Mouse (Mus musculus) layer of hippocampus, adult 9-11 months (tissue): ENCODE data around the gene Psmd12.
"Not testable (repeated sequence)": the region's sequence is repeated elsewhere in the genome, so short reads cannot be mapped to it uniquely, and the experiment has no call there.

Source experiments
- DNase-seq: peaks from one replicate; pipeline ENCODE4 v3.0.0; 2022

The Psmd12 gene

DNA sequence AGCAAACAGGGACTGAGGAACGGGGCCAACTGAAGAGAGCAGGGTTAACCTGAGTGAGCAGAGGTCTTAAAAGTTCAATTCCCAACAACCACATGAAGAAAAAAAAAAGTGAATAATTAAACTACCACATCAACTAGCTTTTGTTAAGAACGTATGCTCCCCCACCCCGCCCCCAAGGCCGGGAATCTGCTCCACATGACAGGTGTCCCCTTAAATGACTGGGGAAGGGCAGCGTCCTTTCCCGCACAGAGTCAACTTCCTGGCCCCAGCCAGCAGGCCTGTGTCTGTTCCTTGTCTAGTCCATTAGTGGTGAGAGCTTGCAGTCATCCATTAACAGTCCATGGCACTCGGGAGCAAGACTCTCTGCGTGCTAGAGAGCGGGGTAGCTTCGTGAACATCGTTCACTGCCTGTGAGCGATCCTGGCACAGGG lies 16.0 kb upstream of the Psmd12 start:
- no peak for DNase-seq

DNA sequence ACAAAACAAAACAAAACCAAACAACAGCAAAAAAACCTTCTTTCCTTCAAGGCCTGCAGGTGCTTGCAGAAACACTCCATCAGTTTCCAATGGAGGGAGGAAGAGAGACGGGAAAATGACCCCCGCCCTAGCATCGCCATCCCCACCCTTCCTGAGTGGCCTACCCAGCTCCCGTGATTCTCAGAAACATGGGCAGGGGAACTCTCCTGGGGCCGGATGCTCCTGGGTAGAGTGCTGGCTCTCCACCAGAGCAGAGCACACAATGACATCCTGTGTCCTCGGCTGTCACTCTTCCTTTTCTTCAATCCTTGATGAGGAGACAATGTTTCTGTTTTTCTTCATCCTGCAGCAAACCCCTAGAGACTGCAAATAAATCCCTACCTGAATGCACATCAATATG lies 15.1 kb upstream of the Psmd12 start:
- no peak for DNase-seq

DNA sequence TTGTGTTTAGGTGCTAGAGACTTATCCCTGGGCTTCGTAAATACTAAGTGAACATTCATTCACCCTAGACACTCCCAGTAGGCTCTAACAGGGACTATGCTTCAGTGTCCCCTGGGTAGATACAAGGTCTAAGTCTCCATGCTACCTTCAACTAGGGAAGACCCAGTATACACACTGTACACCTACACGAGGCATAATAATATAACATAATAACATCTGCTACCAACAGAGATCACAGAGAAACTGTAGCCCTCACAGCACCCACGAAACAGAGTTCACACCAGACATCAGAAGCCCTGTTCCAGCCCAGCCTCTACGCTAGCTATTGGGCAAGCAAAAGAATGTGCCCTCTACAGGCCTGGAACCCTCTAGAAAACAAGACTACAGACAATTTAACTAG lies 14.2 kb upstream of the Psmd12 start:
- no peak for DNase-seq

DNA sequence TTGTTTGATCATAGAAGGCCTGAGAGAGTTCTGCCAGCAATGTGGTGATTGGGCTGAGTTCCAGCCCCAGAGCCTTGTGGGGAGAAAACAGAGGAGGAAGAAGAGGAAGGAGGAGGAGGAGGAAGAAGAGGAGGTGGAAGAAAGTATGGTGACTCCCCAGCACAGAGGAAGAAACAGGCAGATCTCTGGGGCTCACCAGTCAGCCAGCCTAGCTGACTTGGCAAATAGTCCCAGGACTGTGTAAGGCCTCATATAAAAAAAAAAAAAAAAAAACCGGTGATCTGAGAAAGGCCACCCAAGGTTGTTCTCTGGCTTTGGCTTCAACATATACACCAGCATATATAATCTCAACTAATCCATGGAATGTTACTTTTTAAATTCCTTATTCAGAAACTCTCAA lies 13.3 kb upstream of the Psmd12 start:
- DNase-seq, result no peak

DNA sequence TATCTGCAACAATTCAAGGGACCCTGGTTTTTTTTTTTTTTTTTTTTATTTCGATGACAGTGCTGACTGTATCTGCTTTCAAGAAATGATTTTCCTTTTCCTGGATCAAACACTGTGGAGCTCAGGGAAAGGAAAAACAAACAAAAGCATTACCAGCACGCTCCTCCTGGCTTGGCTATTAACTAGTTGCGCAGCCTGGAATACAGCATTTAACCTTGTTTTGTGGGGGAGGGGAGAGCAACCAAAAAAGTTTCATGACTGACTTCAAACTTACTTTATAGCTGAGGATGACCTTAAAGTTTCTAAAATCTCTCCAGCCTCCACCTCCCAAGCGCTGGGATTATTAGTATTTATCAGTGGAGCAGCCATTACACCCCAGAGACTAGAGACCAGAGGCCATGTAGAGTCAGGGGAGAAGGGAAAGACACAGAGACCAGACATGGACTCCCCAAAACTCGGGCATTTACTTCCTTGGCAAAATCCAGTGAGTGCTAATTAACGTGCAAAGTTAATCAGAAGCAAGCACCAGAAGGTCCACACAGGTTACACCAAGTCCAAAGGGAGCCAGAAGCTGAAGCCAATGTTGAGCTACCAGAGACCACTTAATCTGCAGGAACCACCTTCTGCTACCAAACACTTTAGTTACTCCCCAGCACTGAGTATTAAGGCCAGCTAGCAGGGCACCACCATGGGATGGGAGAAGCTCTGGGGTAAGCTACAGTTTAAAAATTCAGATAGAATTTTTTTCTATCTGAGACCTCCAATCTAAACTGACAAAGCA lies 12.5 kb upstream of the Psmd12 start:
- no peak for DNase-seq

DNA sequence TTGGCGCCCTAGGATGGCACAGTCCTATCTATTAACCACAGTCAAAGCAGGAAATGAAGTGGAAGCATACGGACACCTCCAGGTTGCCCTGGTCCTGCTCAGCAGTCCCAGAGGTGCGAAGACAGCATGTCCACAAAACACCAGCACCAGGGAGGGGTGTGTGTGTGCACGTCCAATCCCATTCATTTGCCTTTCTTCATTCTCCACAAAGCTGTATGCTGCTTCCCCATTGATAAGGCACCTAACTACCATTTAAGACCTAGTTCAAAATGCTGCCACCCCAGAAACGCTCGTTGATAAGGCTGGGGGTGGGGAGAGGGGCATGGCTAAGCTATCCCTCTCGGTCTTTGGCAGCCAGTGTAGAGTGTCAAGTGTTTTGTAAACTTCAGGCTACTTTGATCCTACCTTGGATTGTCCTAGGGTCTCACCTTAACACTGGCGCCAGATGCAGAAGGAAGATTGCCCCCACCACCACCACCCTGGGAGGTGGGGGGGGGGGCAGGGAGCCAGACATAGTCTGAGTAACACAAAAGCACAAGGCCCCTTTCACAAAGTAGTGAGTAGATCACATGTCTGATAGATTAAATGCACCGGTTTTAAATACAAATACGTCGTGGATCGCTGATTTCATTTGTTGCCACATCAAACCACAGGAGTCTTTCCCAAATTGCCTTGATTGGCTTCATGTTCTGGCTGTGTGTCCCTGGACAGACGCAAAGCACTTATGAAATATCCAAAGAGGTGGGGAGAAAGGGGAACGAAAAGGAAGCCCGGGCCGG lies 10.8 kb upstream of the Psmd12 start:
- no peak for DNase-seq

DNA sequence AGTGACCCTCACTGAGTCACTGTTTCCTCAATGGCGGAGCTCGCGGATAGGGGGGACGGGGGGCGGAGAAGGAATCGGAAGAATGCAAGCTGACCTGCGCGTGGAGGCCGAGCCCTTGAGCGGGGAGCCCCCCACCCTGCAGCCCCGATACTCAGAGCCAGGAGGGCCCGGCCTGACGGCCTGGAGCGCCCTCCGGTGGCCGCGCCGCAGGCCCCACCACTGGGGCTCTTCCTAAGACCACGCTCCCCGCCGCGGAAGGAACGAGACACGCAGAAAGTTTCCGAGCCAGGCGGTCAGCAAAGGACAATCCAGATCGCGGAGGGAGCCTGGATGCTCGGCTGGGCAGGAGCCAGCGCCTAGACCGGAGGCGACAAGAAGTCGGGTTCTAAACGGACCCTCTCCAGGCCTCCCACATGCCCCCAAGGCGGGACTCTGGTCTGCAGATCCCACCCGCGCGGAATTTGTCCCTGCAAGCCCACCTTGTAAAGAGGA lies 10.2 kb upstream of the Psmd12 start:
- DNase-seq, result peak; percentile 67

DNA sequence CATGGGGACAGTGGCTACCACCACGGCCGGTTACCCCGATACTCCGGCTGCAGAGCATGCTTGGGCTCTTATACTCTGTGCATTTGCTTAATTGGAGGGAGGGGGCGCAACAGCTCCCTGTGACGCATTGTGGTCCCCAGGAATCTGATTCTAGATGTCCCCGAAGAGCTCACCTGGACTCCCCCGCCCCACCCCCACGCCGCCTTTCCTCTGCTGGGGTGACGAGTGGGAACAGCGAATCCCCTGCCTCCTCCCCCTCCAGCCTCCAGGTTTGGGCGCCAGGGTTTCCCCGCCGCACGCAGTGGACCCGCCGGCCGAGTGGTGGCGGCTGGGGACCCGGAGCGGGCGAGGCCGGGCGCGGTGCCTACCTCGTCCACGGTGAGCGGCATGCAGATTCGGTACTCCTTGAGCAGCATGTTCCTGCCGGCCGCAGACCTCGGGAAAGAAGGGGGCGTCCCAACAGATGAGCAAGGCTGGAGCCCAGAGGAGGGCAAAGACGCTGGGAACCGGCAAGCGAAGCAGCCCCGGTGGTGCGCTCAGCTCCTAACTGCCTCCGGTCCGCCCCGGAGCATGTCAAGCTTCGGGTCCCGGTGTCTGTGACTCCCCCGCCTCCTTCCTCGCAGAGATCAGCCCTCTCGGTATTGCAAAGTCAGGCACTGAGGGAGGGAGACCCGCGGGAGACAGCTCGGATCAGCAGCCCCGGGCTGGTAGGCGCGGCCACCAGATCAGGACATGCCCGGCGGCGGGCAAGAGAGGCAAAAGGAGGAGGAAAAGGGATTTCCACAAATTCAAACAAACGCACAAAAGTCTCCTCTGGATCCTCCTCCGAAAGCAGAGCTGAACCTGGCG lies 9.5 kb upstream of the Psmd12 start:
- DNase-seq, result peak; percentile 28

DNA sequence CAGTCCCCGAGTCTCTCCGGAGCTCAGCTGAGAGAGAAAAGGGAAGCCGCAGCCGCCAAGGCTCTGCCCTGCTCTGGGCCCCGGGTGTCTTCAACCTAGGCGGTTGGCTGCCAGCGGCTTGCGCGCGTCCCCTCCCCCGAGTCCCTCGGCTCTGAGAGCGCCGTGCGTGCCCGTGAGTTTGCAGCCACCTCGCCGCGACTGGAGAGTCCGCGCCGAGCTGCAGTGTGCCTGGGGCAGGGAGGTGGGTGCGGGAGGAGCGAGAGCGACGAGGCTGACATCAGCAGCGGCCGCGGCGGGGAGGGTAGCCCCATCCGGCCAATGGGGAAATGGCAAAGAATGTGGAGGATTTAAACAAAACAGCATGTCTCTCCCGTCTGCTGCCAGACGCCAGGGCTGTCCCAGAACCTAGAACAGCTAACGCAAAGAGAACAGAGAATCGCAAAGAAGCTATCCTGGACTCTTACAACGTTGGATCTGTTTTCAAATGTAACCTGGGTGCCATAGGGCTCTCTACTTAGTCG lies 8.7 kb upstream of the Psmd12 start, which contains the start of gene Pitpnc1:
Pitpnc1 (minus strand) TSS at position 179 of the 521 bp plus-strand sequence.
- peak; percentile 87 for DNase-seq

DNA sequence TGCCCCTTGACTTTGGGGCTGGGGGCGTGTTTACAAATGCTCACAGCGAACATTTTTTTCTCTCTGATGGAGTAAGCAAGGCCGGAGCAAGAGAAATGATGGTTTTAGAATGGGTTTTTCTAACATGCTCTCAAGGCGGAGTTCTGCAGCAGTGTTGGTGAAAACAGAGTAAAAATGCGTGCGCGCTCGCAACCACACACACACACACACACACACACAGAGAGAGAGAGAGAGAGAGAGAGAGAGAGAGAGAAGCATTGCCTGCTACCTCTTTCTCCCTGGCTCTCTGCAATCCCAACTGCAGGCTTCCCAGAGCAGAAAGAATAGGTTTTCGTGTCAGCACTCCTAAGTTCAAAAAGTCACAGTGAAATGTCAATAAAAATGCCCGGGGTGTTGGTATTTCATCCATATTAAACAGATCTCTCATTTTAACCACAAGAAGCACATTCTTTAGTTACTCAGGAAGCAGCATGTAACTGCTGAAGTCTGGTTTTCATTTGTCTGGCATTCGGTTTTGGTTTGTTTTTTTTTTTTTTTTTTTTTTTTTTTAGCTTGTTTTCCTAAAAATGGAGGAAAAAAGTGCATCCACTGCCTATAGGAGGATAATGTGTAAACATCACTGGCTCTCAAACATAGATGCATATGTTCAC lies 8.1 kb upstream of the Psmd12 start:
- DNase-seq, result no peak

DNA sequence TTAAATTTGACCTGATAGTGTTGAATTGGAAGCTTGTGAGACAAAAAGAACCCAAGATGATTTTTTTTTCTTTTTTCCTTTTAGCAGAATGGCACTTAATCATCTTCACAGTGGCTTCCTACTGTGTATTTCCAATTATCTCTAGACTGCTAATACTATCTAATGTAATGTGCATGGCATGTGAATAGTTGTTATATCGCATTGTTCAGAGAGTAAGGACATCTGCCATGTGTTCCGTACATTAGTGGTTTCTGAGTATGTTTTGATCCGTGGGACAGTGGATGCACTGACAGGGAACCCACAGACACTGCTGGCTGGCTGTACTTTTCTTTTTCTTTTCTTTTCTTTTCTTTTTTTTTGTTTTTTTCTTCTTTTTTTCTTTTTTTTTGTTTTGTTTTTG lies 7.0 kb upstream of the Psmd12 start:
- no peak for DNase-seq

DNA sequence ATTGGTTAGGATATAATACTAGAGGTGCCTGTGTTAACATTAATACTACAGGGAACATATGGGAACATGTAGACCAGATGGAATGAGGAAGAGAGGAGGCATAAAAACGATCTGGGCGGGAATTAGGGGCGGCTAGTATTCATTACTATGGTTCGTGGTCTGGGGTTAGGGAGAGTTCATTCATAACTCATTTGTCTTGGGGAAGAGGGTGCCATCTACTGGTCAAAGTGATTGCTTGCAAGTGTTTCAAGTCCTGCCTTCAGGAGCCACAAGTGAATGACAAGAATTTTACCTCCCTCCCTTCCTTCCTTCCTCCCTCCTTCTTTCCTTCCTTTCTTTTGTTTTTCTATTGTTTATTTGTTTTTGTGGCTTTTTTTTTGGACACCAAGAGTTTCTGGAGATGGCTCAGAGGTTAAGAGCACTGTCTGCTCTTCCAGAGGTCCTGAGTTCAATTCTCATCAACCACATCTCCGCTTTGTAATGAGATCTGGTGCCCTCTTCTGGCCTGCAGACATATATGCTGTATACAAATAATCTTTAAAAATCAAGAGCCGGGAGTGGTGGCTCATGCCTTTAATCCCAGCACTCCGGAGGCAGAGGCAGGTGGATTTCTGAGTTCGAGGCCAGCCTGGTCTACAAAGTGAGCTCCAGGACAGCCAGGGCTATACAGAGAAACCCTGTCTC lies 6.0 kb upstream of the Psmd12 start:
- peak; percentile 43 for DNase-seq

DNA sequence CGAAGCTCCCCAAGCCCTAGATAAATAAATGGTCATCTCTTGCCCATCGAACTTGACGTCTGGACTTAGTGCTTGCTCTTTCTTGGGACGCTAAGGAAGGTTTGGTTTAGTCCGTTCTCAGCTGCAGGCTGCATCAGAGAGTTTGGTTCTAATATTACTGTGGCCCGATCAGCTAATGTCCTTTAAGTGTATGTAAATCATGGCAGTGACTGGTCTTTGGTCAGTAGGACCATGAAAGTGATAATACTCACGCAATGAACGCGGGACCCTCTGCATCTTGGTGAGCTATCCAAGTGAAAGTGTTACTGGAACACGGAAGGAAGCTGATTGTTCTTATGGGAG lies 549 bp downstream of the Psmd12 start:
- no peak for DNase-seq

DNA sequence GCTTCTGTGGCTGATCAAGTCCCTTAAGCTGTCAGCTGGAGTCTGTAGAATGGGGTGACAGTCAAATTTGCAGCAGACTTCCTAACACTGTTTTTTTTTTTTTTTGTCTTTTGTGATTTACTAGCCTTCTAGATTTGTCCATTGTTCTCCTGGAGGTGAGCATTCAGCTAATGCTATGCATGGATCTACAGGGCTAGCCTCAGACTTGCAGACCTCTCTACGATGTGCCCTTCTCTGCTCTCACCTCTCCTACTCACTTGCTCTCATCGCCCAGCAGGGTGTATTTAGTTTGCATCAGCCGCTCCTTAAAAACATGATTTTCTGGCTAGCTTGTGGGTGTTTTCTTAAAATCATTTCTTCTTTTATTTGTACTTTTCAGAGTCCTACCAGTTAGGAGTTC lies 5.1 kb downstream of the Psmd12 start:
- no peak for DNase-seq

DNA sequence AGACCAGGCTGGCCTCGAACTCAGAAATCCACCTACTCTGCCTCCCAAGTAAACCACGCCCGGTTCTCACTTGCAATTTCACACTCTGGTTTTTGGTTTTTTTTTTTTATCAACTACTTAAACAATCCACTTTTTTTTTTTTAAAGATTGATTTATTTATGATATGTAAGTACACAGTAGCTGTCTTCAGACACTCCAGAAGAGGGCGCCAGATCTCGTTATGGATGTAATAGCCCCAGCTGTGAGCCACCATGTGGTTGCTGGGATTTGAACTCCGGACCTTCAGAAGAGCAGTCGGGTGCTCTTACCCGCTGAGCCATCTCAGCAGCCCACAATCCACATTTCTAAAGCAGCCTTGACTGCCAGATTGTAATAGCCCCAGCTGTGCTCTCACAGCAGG lies 23.5 kb downstream of the Psmd12 start:
- no peak for DNase-seq

DNA sequence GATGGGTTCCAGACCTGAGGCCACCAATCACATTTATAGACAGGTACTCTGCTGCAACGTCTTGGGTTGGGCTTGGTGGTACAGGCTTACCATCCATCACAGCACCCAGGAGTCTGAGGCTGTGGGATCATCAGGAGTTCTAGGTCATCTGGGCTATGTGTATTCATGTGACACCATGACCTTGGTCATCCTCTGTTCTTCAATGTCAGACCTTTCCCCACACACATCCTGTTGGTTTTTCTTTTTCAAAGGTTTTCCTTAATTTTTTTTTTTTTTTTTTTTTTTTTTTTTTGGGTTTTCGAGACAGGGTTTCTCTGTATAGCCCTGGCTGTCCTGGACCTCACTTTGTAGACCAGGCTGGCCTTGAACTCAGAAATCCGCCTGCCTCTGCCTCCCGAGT lies 25.1 kb downstream of the Psmd12 start:
- DNase-seq, result not testable (repeated sequence)

DNA sequence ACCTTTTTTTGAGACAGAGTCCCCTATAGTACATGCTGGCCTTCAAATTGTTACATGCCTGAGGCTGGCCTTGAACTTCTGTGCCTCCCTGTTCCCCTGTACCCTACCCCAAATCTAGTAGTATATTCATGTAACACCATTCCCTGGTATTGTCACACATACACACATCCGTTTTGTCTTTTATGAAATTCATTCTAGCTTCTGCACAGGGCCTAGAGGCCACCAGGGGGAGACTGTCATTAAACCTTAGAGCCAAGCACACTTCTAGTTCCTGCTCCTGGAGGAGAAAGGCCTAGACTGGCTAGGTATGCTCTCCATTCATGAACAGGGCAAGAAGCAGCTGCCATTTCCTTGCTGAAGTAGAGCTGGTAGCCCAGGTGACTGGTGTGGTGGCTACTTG lies 27.0 kb downstream of the Psmd12 start:
- DNase-seq, result no peak

DNA sequence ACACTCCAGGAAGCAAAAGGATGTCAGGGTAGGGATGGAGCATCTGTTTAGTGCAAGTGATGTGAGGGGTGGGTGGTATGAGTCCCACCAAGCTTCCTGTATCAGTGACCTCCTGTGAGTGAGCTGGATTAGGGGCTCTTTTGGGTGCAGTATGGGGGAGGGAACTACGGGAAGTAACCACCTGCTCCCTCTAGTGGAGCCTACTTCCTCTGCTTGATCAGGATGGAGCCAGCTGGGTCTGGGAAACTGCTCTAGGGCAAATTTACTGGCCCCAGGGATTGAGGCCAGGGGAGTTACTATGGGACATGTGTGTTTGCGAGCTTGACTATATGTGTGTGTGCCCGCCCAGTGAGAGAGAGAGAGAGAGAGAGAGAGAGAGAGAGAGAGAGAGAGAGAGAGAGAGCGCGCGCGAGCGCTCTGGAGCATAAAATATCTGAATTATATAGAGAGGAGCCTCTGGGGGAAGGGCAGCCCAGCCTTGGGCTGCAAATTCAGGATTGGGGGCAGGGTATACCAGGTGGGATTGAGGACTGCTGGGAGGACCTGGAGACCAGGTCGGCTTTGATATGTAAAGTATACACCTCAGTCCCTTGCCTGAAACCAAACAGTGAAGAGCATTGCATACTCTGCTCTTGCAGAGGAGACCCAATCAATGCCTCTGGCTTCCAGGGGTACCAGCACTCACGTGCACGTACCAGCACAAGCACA lies 30.5 kb downstream of the Psmd12 start:
- no peak for DNase-seq

DNA sequence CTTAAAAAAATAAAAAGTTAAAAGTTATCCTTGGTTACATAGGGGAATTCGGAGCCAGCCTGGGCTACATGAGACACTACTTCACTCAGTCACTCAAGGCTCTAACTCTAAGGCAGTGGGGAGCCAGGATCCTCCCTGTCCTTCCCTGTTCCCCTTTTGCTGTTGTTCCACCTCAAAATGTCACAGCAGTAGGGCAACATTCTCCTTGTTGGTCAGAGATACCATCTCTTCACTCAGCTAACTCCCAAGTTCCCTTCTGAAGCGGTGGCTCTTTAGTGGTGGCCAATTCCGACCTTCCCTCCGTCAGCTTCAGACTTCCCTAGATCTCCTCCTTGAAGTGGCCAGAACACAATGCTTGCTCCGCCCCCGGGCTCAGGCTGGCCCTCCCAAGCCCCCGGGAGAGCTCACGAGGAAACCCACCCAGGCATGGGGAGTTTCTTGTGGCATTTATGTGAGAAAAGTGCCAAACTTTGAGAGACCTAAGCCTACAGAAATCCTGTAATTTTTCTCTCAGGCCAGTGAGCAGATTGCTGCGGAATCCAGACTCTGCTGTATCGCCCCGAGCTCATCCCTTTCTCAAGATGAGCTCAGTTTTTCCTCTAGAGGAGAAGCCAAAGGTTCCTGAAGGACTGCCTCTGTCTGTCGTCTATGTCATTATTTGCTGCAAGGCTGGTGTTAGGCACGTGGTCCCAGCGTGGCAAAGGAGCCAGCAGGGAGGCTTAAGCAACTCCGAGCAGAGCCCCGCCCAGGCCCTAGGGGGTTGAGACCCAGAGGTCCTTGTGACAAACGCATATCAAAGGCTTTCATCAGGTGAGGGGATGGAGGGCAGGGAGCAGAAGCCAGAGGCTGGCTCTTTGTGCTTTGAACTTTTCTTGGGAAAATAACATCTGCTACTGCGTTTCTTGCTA lies 31.3 kb downstream of the Psmd12 start:
- DNase-seq, result peak; percentile 49

DNA sequence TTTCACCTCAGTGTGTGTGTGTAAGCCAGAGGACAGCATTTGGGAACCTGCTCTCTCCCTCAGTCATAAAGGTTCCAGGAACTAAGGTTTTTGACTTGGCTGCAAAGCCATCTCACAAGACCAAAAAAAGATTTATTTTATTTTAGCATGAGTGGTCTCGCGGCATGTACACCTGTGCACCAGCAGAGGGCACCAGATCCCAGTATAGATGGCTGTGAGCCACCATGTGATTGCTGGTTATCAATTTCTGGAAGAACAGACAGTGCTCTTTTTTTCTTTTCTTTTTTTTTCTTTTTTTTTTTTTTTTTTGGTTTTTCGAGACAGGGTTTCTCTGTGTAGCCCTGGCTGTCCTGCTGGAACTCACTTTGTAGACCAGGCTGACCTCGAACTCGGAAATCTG lies 32.7 kb downstream of the Psmd12 start:
- DNase-seq, result peak; percentile 30
